Mouse (Mus musculus): ENCODE measurements at regions not wholly inside any gene's neighbourhood (a gene's known extent, or its start where the extent isn't known, plus 50 kb on each side); places are given as distances from the start of the nearest gene placed in this dataset.

DNA sequence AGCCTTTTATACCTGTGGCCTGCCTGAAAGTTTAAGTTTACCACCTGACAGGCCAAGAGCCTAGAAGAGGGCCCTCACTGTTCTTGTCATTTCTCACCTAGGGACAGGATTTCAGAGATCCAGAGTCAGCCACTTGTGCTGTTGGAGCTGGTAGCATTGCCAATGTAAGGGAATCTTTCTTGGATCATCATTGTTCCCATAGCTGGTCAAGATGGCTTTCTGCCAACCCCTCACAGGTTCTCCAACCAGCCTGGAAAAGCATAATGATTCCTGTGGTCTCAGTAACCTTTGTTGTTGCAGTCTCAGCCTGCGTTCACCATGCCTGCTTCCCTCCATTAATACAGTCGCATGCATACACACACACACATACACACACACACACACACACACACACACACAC lies 67.1 kb upstream of the Nxpe4 start:
- no peaks in the 10 kb centered on the region for H3K27me3 ChIP-seq
- ATAC-seq (replicated peaks; ENCODE audit: insufficient number of reproducible peaks, insufficient read depth, low FRiP score, low read depth), result no peak
- WGBS, result 83% methylated on average over 2 of the region's 2 CpGs

DNA sequence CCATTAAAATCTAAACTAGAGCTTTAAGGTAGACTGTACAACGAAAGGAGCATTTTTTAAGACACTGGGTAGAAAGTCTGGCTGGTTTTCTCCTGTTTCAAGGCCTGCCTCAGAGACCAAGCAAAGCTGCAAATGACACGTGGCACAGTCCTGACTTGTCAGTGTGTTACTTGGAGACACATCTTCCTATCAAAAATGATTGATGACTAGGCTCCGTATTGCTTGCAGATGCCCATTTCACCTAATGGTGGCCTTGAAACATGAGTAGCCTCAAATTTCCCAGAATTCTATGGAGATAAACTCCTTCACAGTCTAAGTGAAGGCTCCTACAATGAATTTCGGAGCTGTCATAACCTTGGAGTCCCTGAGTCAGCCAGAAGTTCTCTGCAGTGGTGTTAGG lies 62.0 kb upstream of the Nxpe4 start:
- Histone ChIP-seq H3K4me3 (no peak overlapping the region), H3K9me3 (replicated peaks) (no peaks in the 10 kb centered on the region), H3K36me3 (no peaks in the 10 kb centered on the region), H3K4me1 (replicated peaks) (no peaks in the 10 kb centered on the region), H3K27me3 (no peaks in the 10 kb centered on the region), H3K9ac (no peak overlapping the region), H3K4me2 (no peak overlapping the region), H3K27ac (no peak overlapping the region)
- no peak for ATAC-seq (replicated peaks; ENCODE audit: insufficient number of reproducible peaks, insufficient read depth, low FRiP score, low read depth)
- 64% methylated on average over 4 of the region's 4 CpGs for WGBS

More for the DNA sequence above, 67.1 kb upstream of the Nxpe4 start:
- Histone ChIP-seq H3K4me1 (replicated peaks) (no peaks in the 10 kb centered on the region), H3K9me3 (replicated peaks) (no peaks in the 10 kb centered on the region), H3K4me2 (no peak overlapping the region), H3K36me3 (no peaks in the 10 kb centered on the region), H3K9ac (no peak overlapping the region), H3K4me3 (no peak overlapping the region), H3K27ac (no peak overlapping the region)

DNA sequence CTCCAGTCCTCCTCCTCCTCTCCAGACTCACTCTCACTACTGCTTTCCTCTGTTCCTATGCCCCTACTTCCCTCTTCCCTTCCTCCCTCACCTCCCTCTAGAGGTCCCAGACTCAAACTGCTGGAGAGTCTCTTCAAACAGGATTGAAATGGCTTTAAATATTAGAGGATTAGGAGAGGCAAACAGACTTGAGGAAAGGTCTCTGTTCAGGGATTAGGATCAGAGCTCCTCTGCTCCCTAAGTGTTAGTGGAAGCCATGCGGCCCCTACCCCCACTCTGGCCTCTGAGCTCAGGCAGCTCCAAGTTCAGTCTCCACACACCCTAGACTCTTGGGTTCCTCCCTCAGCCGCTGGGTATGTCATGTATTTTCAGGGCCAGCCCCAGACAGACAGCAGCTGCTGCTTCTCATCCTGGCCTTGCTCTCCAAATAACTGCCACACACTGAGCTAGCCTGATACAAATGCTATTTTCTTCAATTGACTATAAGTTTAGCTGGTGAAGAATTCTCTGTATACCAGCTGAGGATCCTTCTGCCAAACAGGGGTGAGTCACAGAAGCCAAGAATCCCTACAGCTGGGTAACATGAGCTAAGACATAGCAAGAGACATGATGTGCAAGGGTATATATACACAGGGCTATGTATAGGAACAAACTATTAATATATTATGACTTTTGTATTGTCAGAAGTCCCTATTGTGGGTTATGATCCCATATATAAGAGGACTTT lies 55.2 kb upstream of the Nxpe4 start:
- ATAC-seq (replicated peaks; ENCODE audit: insufficient number of reproducible peaks, insufficient read depth, low FRiP score, low read depth), result no peak
- H3K27me3 ChIP-seq, result no peaks in the 10 kb centered on the region
- WGBS, result 39% methylated on average over 2 of the region's 2 CpGs
- no peak overlapping the region for H3K9ac ChIP-seq
- H3K4me1 ChIP-seq (replicated peaks), result no peaks in the 10 kb centered on the region
- H3K36me3 ChIP-seq, result no peaks in the 10 kb centered on the region
- no peak overlapping the region for H3K27ac ChIP-seq
- H3K4me3 ChIP-seq, result no peak overlapping the region
- H3K4me2 ChIP-seq, result no peak overlapping the region
- H3K9me3 ChIP-seq (replicated peaks), result no peaks in the 10 kb centered on the region

DNA sequence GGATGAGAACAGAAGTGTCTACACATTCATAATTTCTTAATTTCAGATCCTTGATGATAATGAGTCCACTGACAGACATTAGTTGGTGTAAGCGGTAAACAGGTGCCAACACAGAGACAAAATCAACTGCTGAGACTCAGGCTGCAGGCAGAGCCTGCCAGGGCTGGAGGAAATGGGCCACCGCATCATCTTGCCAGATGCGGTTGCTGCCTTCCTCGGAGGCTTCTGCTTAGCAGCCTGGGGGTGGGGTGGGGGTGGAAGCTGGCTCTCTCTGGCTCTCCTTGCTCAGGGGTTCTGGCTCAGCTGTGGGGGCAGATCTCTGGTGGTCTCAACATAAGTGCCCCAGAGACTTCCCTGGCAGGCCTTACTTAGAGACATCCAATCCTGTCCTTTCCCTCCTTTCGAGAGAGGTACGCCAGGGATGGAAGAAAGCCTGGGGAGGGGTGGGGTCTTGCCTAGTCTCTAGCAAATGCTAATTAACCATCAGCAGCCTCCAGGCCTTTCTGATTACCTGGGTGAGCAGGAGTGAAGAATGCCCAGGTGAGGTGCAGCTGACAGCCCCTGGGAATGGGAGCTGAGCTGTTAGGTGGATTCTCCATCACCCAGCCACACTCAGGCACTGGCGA lies 52.7 kb upstream of the Nxpe4 start:
- ATAC-seq (replicated peaks; ENCODE audit: insufficient number of reproducible peaks, insufficient read depth, low FRiP score, low read depth), result no peak
- Histone ChIP-seq H3K9me3 (replicated peaks) (no peaks in the 10 kb centered on the region), H3K4me1 (replicated peaks) (no peaks in the 10 kb centered on the region), H3K27me3 (no peaks in the 10 kb centered on the region), H3K36me3 (no peaks in the 10 kb centered on the region), H3K4me2 (no peak overlapping the region), H3K4me3 (no peak overlapping the region), H3K27ac (no peak overlapping the region), H3K9ac (no peak overlapping the region)
- 60% methylated on average over 7 of the region's 7 CpGs for WGBS

DNA sequence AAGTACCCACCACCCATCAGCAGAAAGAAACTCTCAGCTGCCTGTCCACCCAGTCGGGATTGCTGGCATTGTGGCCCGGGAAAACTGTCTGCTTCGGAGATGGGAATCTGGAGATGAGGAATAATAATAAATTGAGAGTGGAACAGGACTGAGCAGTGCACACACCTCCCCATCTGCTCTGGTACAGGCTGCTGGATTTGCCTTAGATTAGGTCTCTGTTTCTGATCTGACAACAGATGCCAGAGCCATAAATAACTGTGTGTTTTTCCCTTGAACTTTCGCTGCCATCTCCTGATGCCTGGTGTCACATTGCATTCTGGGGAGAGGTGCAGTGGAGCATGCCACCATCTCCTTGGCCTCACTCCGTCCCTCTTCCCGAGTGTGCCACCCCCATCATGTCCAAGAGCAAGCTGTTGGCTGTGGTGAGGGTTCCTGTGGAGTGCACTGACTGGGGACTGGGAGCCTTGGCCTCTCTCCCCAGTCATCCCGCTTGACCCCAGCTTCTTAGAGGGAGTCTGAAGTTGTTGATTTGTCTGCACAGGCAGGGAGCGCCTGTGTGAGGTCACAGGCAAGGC lies 50.4 kb upstream of the Nxpe4 start:
- Histone ChIP-seq H3K9ac (no peak overlapping the region), H3K4me3 (no peak overlapping the region), H3K36me3 (no peaks in the 10 kb centered on the region), H3K27ac (no peak overlapping the region), H3K4me1 (replicated peaks) (no peaks in the 10 kb centered on the region), H3K4me2 (no peak overlapping the region), H3K9me3 (replicated peaks) (no peaks in the 10 kb centered on the region), H3K27me3 (no peaks in the 10 kb centered on the region)
- no peak for ATAC-seq (replicated peaks; ENCODE audit: insufficient number of reproducible peaks, insufficient read depth, low FRiP score, low read depth)
- 47% methylated on average over 8 of the region's 8 CpGs for WGBS

All from heart, embryonic 15.5 days (tissue).